Mouse (Mus musculus): Measurements from ENCODE around the gene Wiz. TPM values are rescaled to one million over a fixed set of nuclear protein-coding genes. Genes with fewer than 3 reads are reported as not detected.
A peak's percentile ranks its signal among the peaks of the same experiment; 100 is the strongest.

Wiz gene
- total and polyA plus RNA-seq, 3 experiments: 1.2 to 25.4 (median 4.4) TPM

DNA sequence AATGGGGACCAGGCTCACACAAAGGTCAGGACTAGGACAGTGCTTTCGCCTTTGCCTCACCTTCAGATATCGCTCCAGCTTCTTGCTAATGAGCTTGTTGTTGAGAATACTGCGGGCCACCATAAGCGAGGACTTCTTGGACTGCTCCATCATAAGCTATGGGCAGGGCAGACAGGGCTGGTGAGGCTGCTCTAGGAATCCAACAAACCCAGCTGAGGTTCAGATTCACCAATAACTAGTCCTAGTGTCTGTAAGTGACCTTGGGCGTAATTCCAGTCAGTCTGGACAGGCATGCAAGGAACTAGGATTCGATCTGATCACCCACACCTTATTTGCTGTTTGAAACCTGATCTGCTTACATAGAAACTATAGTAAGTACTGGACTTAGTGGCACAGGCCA, 67.4 kb downstream of the Wiz start:
- dilution Hi-C loops (cut with MboI; ENCODE audit: extremely low pct_ligation_motif_present, extremely low pct_unique_long_range_greater_than_20kb, low sequenced_read_pairs): no loop called here
- in situ Hi-C loops (cut with MboI; ENCODE audit: low pct_ligation_motif_present, low pct_unique_long_range_greater_than_20kb, low sequenced_read_pairs): no loop called here
- Histone ChIP-seq H3K4me3 (replicated peaks in 1 of 3; ENCODE audit: low read depth in 2 of 3, low read length in 2 of 3, poor library complexity in 1 of 3) (peak overlapping the region; percentile 55 to 79 (median 62)), H3K79me2 (replicated peaks; ENCODE audit: control insufficient read depth, extremely low read depth, insufficient read depth, poor library complexity, severe bottlenecking) (peaks cover 36% of the 10 kb centered on the region), H3K27ac (ENCODE audit: insufficient read depth, low read depth) (peak overlapping the region; percentile 37; the same call in 1 of the 2 replicates), H3K9ac (ENCODE audit: insufficient read depth, low read depth) (peak overlapping the region; percentile 70), H3K4me1 (ENCODE audit: control insufficient read depth in 1 of 2, insufficient read depth in 2 of 2) (peaks cover 5 to 22% of the 10 kb centered on the region in 2 experiments; a peak in 3 of 4 replicates), H3K9me3 (replicated peaks; ENCODE audit: low read length) (no peaks in the 10 kb centered on the region), H3K4me2 (ENCODE audit: insufficient read depth, low read depth, poor library complexity, severe bottlenecking) (peak overlapping the region; percentile 93), H3K27me3 (replicated peaks) (no peaks in the 10 kb centered on the region), H3K36me3 (replicated peaks in 1 of 2; ENCODE audit: control insufficient read depth in 1 of 2, insufficient read depth in 1 of 2, low read length in 1 of 2) (peaks cover 20 to 49% of the 10 kb centered on the region in 2 experiments)
- no peak for TF ChIP-seq RAD21 (IDR thresholded peaks at IDR 0.05; ENCODE audit: low read depth, low read length)
- TF ChIP-seq CTCF (conservative IDR thresholded peaks at IDR 0.05 in 1 of 2, IDR thresholded peaks at IDR 0.05 in 1 of 2; ENCODE audit: low read depth in 2 of 2, low read length in 2 of 2): no peak
- TF ChIP-seq MEF2A (IDR thresholded peaks at IDR 0.05; ENCODE audit: borderline replicate concordance, low read depth, low read length): no peak
- TF ChIP-seq USF1 (IDR thresholded peaks at IDR 0.05; ENCODE audit: low read depth, low read length): no peak
- no peak for TF ChIP-seq MYC (IDR thresholded peaks at IDR 0.05; ENCODE audit: low read depth, low read length)
- TF ChIP-seq USF2 (conservative IDR thresholded peaks at IDR 0.05; ENCODE audit: low read depth, low read length): no peak
- TF ChIP-seq MXI1 (IDR thresholded peaks at IDR 0.05; ENCODE audit: low read depth, low read length): no peak
- no peak for TF ChIP-seq KAT2A (IDR thresholded peaks at IDR 0.05; ENCODE audit: insufficient replicate concordance, low read length)
- TF ChIP-seq POLR2AphosphoS2 (IDR thresholded peaks at IDR 0.05; ENCODE audit: low read depth, low read length): no peak
- no peak for TF ChIP-seq ELF1 (IDR thresholded peaks at IDR 0.05; ENCODE audit: low read depth, low read length)
- no peak for DNase-seq (ENCODE audit: extremely low read depth)

GRCm38 (mm10) chr17:32321390-32321734, 67.9 kb downstream of the Wiz start:
- in situ Hi-C loops (cut with MboI; ENCODE audit: low pct_ligation_motif_present, low pct_unique_long_range_greater_than_20kb, low sequenced_read_pairs): no loop called here
- Histone ChIP-seq H3K36me3 (replicated peaks in 1 of 2; ENCODE audit: control insufficient read depth in 1 of 2, insufficient read depth in 1 of 2, low read length in 1 of 2) (peaks cover 25 to 49% of the 10 kb centered on the region in 2 experiments), H3K4me3 (replicated peaks in 1 of 3; ENCODE audit: low read depth in 2 of 3, low read length in 2 of 3, poor library complexity in 1 of 3) (peak overlapping the region; percentile 55 to 79 (median 62)), H3K79me2 (replicated peaks; ENCODE audit: control insufficient read depth, extremely low read depth, insufficient read depth, poor library complexity, severe bottlenecking) (peaks cover 41% of the 10 kb centered on the region), H3K4me1 (ENCODE audit: control insufficient read depth in 1 of 2, insufficient read depth in 2 of 2) (peaks cover 5 to 22% of the 10 kb centered on the region in 2 experiments; a peak in 3 of 4 replicates), H3K9ac (ENCODE audit: insufficient read depth, low read depth) (peak overlapping the region; percentile 70), H3K27ac (ENCODE audit: insufficient read depth, low read depth) (peak overlapping the region; percentile 37; the same call in 1 of the 2 replicates), H3K9me3 (replicated peaks; ENCODE audit: low read length) (no peaks in the 10 kb centered on the region), H3K4me2 (ENCODE audit: insufficient read depth, low read depth, poor library complexity, severe bottlenecking) (peak overlapping the region; percentile 93), H3K27me3 (replicated peaks) (no peaks in the 10 kb centered on the region)
- no peak for DNase-seq (ENCODE audit: extremely low read depth)
- no peak for TF ChIP-seq CHD1 (IDR thresholded peaks at IDR 0.05; ENCODE audit: low read depth, low read length)
- TF ChIP-seq NRF1 (IDR thresholded peaks at IDR 0.05; ENCODE audit: low read depth, low read length): no peak
- no peak for TF ChIP-seq HCFC1 (IDR thresholded peaks at IDR 0.05; ENCODE audit: low read depth, low read length)
- TF ChIP-seq RAD21 (IDR thresholded peaks at IDR 0.05; ENCODE audit: low read depth, low read length): no peak
- TF ChIP-seq EP300 (IDR thresholded peaks at IDR 0.05; ENCODE audit: low read length): no peak
- 0 out of 2 replicates have a peak, but pooled peaks have one; percentile 3 for TF ChIP-seq ZMIZ1 (IDR thresholded peaks at IDR 0.05; ENCODE audit: low read depth, low read length)
- no peak for TF ChIP-seq TBP (conservative IDR thresholded peaks at IDR 0.05; ENCODE audit: low read depth, low read length)
- no peak for TF ChIP-seq IRF4 (IDR thresholded peaks at IDR 0.05; ENCODE audit: low read depth, low read length)
- peak; percentile 57 for TF ChIP-seq POLR2A (IDR thresholded peaks at IDR 0.05; ENCODE audit: low read depth, low read length)
- TF ChIP-seq MXI1 (IDR thresholded peaks at IDR 0.05; ENCODE audit: low read depth, low read length): peak; percentile 67
- peak; percentile 63 for TF ChIP-seq SIN3A (IDR thresholded peaks at IDR 0.05; ENCODE audit: low read length)
- TF ChIP-seq ELF1 (IDR thresholded peaks at IDR 0.05; ENCODE audit: low read depth, low read length): no peak
- dilution Hi-C loops (cut with MboI; ENCODE audit: extremely low pct_ligation_motif_present, extremely low pct_unique_long_range_greater_than_20kb, low sequenced_read_pairs): no loop called here

All from CH12.LX (cell line).